Mouse (Mus musculus) myocyte (in vitro differentiated cells): ENCODE results near the gene Nt5c1a. TPM values are rescaled to one million over a fixed set of nuclear protein-coding genes. Genes with fewer than 3 reads are reported as not detected.

Experiments used
- H3K27me3 ChIP-seq: one replicate; pipeline ENCODE4 v1.6.1; 2011; ENCODE audit not compliant: control insufficient read depth, insufficient read depth, insufficient read length
- H3K36me3 ChIP-seq: one replicate; pipeline ENCODE4 v1.6.1; 2011; ENCODE audit not compliant: control insufficient read depth, insufficient read depth
- H3K4me2 ChIP-seq: one replicate; pipeline ENCODE4 v1.6.1; 2011; ENCODE audit warnings: low read depth, control low read depth
- H3K4me3 ChIP-seq: one replicate; pipeline ENCODE4 v1.5.1; 2011; ENCODE audit warnings: mild to moderate bottlenecking, control low read depth, moderate library complexity
- H3K79me2 ChIP-seq: one replicate; pipeline ENCODE4 v1.6.1; 2011; ENCODE audit not compliant: control insufficient read depth, insufficient read depth
- H3ac ChIP-seq: one replicate; pipeline ENCODE4 v1.6.1; 2011; ENCODE audit not compliant: control insufficient read depth, insufficient read length
- CEBPB ChIP-seq: IDR thresholded peaks from 2 replicates; pipeline ENCODE4 v1.6.1; 2011; ENCODE audit warnings: mild to moderate bottlenecking, moderate library complexity; ENCODE audit not compliant: poor library complexity, insufficient read depth, severe bottlenecking
- E2F4 ChIP-seq: IDR thresholded peaks from one replicate; pipeline ENCODE4 v1.6.1; 2011; ENCODE audit warnings: mild to moderate bottlenecking, control low read depth, moderate library complexity; ENCODE audit not compliant: insufficient read depth
- MAX ChIP-seq: IDR thresholded peaks from one replicate; pipeline ENCODE4 v1.6.1; 2011; ENCODE audit warnings: low read depth, mild to moderate bottlenecking, control low read depth
- MYOD1 ChIP-seq, 3 experiments: IDR thresholded peaks; one replicate each; pipeline ENCODE4 v1.6.1; 2011; ENCODE audit warnings: control low read depth in 2 of 3, low read depth in 2 of 3, mild to moderate bottlenecking in 2 of 3, moderate library complexity in 1 of 3; ENCODE audit not compliant: insufficient read length in 2 of 3, control insufficient read depth in 1 of 3
- MYOG ChIP-seq, 3 experiments: IDR thresholded peaks; one replicate each; pipeline ENCODE4 v1.6.1; 2011; ENCODE audit warnings: control low read depth in 2 of 3, low read depth in 2 of 3, mild to moderate bottlenecking in 2 of 3; ENCODE audit not compliant: insufficient read length in 2 of 3, control insufficient read depth in 1 of 3, insufficient read depth in 1 of 3
- POLR2A ChIP-seq: IDR thresholded peaks from one replicate; pipeline ENCODE4 v1.6.1; 2011; ENCODE audit warnings: low read depth, mild to moderate bottlenecking, control low read depth, moderate library complexity; ENCODE audit not compliant: insufficient read length
- POLR2AphosphoS2 ChIP-seq: IDR thresholded peaks from one replicate; pipeline ENCODE4 v1.6.1; 2011; ENCODE audit warnings: low read depth, control low read depth; ENCODE audit not compliant: insufficient read length
- REST ChIP-seq: IDR thresholded peaks from one replicate; pipeline ENCODE4 v1.6.1; 2011; ENCODE audit warnings: mild to moderate bottlenecking, control low read depth, moderate library complexity; ENCODE audit not compliant: insufficient read depth, insufficient read length
- SRF ChIP-seq: IDR thresholded peaks from one replicate; pipeline ENCODE4 v1.6.1; 2011; ENCODE audit warnings: low read depth; ENCODE audit not compliant: control insufficient read depth, insufficient read length
- TCF12 ChIP-seq: IDR thresholded peaks from one replicate; pipeline ENCODE4 v1.6.1; 2011; ENCODE audit warnings: mild to moderate bottlenecking, control low read depth; ENCODE audit not compliant: poor library complexity, insufficient read depth, severe bottlenecking
- TCF3 ChIP-seq: IDR thresholded peaks from one replicate; pipeline ENCODE4 v1.6.1; 2011; ENCODE audit warnings: low read depth, control low read depth; ENCODE audit not compliant: insufficient read length
- USF1 ChIP-seq: IDR thresholded peaks from one replicate; pipeline ENCODE4 v1.6.1; 2011; ENCODE audit warnings: low read depth, mild to moderate bottlenecking, control low read depth, moderate library complexity
- polyA plus RNA-seq: library from polyadenylated mRNA; unstranded; fragments of >200 nt; fragmentation: generic; extraction: Trizol; gene quantifications from one replicate; pipeline ENCODE4 v1.2.1, GENCODE M21; 2012; ENCODE audit warnings: missing spikeins

Gene Nt5c1a
- polyA plus RNA-seq, 1 experiment: not detected

DNA sequence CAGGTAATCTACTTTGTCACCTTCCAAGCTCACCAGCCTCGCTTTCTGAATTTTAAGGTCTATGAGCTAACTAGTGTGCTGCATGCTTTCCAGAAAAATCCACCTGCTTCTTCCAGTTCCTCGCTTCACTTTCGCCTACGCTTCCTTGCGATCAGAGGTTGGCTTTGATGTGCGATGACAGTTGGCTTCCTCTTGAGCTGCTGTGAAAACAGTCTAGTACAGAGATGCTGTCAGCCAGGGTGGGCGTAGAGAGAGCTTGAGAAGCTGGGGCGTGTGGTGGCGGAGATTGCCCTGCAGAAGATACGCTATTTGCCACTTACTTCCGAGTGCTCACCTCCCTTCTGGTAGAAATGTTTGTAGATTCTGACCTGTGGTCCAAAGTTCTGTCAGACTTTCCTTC is 9.0 kb upstream of the Nt5c1a start:
- Histone ChIP-seq H3ac (no peak overlapping the region), H3K27me3 (peaks cover 82% of the 10 kb centered on the region), H3K4me3 (no peak overlapping the region), H3K4me2 (no peak overlapping the region), H3K79me2 (no peaks in the 10 kb centered on the region), H3K36me3 (no peaks in the 10 kb centered on the region)
- TF ChIP-seq POLR2A (no peak), MYOD1 (IDR thresholded peaks at IDR 0.05; ENCODE audit: control insufficient read depth in 1 of 3, insufficient read length in 2 of 3, low read depth in 2 of 3) (no peak), SRF (no peak), TCF12 (no peak), MYOG (IDR thresholded peaks at IDR 0.05; ENCODE audit: control insufficient read depth in 1 of 3, insufficient read depth in 1 of 3, insufficient read length in 2 of 3, low read depth in 2 of 3) (no peak), CEBPB (no peak), MAX (no peak)

DNA sequence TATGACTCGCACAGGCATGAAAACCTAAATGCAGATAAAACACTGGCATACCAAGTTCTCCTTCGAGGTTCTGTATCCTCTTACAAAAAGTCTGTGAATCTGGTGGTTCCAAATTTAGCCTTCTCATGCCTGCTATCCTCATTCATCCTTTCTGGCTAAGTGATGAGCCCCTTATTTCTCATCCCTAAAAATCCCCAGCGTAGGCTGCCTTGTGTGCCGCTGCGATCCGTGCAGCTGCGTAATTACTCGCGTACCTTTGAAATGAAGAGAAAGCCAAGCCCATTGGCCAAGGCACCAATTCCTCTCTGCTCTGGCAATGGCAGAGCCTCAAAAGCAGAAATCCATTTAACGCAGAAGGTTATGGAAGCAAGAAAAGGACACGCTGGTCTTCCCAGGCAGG is 7.5 kb upstream of the Nt5c1a start:
- no peak for TF ChIP-seq TCF12
- no peak for TF ChIP-seq E2F4
- no peak for TF ChIP-seq MYOG (IDR thresholded peaks at IDR 0.05; ENCODE audit: control insufficient read depth in 1 of 3, insufficient read depth in 1 of 3, insufficient read length in 2 of 3, low read depth in 2 of 3)
- TF ChIP-seq POLR2AphosphoS2: no peak
- no peak for TF ChIP-seq MAX
- Histone ChIP-seq H3K79me2 (no peaks in the 10 kb centered on the region), H3K4me3 (no peak overlapping the region), H3ac (no peak overlapping the region), H3K36me3 (no peaks in the 10 kb centered on the region), H3K4me2 (no peak overlapping the region), H3K27me3 (peaks cover 84% of the 10 kb centered on the region)

- H3K4me2 ChIP-seq: no peak overlapping the region
Observed at GRCm38 (mm10) chr4:123196695-123197094, 4.6 kb upstream of the Nt5c1a start.

GRCm38 (mm10) chr4:123200771-123201185 is 526 bp upstream of the Nt5c1a start:
- Histone ChIP-seq H3ac (no peak overlapping the region), H3K27me3 (peaks cover 68% of the 10 kb centered on the region), H3K4me3 (no peak overlapping the region), H3K36me3 (no peaks in the 10 kb centered on the region), H3K79me2 (no peaks in the 10 kb centered on the region), H3K4me2 (no peak overlapping the region)
- TF ChIP-seq E2F4 (no peak), POLR2A (no peak), SRF (no peak), MYOG (IDR thresholded peaks at IDR 0.05; ENCODE audit: control insufficient read depth in 1 of 3, insufficient read depth in 1 of 3, insufficient read length in 2 of 3, low read depth in 2 of 3) (no peak), TCF12 (no peak), USF1 (no peak), MAX (no peak), MYOD1 (IDR thresholded peaks at IDR 0.05; ENCODE audit: control insufficient read depth in 1 of 3, insufficient read length in 2 of 3, low read depth in 2 of 3) (no peak), POLR2AphosphoS2 (no peak), CEBPB (no peak)

More at GRCm38 (mm10) chr4:123196695-123197094, 4.6 kb upstream of the Nt5c1a start:
- Histone ChIP-seq H3K27me3 (peaks cover 76% of the 10 kb centered on the region), H3K4me3 (no peak overlapping the region), H3ac (no peak overlapping the region), H3K36me3 (no peaks in the 10 kb centered on the region), H3K79me2 (no peaks in the 10 kb centered on the region)
- no peak for TF ChIP-seq TCF12
- no peak for TF ChIP-seq CEBPB
- TF ChIP-seq MYOD1 (IDR thresholded peaks at IDR 0.05; ENCODE audit: control insufficient read depth in 1 of 3, insufficient read length in 2 of 3, low read depth in 2 of 3): no peak
- TF ChIP-seq MYOG (IDR thresholded peaks at IDR 0.05; ENCODE audit: control insufficient read depth in 1 of 3, insufficient read depth in 1 of 3, insufficient read length in 2 of 3, low read depth in 2 of 3): no peak
- TF ChIP-seq USF1: no peak
- no peak for TF ChIP-seq POLR2A
- TF ChIP-seq REST: no peak
- TF ChIP-seq MAX: no peak
- TF ChIP-seq SRF: no peak
- TF ChIP-seq TCF3: no peak
- TF ChIP-seq POLR2AphosphoS2: no peak
- no peak for TF ChIP-seq E2F4

- Histone ChIP-seq H3ac (no peak overlapping the region), H3K79me2 (no peaks in the 10 kb centered on the region), H3K4me2 (no peak overlapping the region), H3K36me3 (no peaks in the 10 kb centered on the region), H3K4me3 (no peak overlapping the region), H3K27me3 (peaks cover 63% of the 10 kb centered on the region)
- TF ChIP-seq MYOG (IDR thresholded peaks at IDR 0.05; ENCODE audit: control insufficient read depth in 1 of 3, insufficient read depth in 1 of 3, insufficient read length in 2 of 3, low read depth in 2 of 3) (no peak), E2F4 (no peak), POLR2A (no peak), TCF3 (no peak), TCF12 (no peak), SRF (no peak), MYOD1 (IDR thresholded peaks at IDR 0.05; ENCODE audit: control insufficient read depth in 1 of 3, insufficient read length in 2 of 3, low read depth in 2 of 3) (no peak), USF1 (no peak), CEBPB (no peak), MAX (no peak), POLR2AphosphoS2 (no peak), REST (no peak)
Observed at GRCm38 (mm10) chr4:123202094-123202420, 753 bp downstream of the Nt5c1a start.
